Mouse (Mus musculus) cerebellum, postnatal 25 days (tissue): ENCODE measurements around the gene 1700056E22Rik.

Experiments
- DNase-seq, 2 experiments: peaks; one replicate each; pipeline ENCODE4 v3.0.0; 2021; ENCODE audit warnings: mixed read lengths in 2 of 2

The 1700056E22Rik gene

DNA sequence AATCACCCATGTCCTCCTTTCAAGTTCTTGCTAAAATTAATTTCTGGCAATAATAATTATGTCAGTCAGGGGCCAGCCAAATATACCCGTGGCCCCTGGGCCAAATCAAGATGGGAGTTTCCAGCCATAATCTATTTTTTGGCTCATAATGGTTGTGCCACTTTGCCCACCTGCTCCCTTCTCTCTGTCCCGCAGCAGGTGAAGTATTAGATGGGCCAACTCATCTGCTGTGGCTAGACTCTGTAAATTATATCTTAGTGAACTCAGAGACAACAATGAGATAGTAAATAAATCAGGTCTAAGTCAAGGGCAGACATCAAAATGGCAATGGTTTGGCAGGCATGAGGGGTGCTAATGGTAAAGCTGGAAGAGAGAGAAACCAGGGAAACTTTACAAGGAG lies 16.5 kb downstream of the 1700056E22Rik start:
- no peak for DNase-seq

DNA sequence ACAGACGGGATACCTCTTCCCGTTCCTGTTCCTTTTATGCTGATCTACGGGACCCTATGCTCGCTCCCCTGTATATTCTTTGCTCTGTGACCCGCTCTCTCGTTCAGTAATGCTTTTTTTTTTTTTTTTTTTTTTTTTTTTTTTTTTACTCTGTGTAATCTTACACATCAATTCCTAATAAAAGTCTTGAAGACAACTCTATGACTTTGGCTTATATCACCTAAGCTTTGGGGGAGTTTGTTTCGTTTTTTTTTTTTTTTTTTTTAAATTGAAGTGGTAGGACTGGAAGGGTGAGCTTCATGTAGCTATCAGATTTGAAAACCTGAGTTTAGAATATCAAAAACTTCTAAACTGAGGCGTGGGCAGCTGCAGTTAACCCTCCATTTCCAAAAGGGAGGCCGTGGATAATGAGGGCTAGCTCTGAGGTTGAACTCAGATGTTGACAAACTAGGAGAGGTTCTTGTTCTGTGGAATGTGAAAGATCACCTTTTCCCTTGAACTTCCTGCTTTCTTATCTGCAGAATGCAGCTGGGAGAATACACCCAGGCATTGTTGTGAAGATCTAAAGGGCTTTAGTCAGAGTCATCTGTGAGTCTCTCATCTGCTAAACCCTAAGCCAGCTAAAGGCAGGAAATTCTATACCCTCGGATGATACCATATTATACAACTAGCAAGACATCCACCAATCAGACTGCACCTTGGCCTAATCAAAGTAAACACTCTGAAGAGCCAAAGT lies 17.9 kb downstream of the 1700056E22Rik start:
- DNase-seq: no peak

DNA sequence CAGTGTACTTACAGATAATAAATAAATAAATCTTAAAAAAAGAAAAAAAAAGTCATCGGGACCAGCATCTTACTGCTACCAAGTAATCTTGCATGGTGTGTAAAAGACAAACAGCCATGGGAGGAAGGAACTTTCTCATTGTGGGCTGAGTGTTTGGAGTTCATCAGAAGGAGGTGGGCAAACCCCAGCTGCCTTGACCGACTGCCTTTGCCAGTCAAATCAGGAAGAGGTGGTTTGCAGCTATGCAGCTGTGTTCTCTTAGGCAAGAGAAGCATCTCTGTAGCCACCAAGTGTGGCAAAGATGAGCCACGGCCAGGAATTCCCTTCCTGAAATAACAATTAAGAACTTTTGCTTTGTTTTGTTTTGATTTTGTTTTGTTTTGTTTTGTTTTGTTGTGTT lies 20.0 kb downstream of the 1700056E22Rik start:
- DNase-seq: no peak

DNA sequence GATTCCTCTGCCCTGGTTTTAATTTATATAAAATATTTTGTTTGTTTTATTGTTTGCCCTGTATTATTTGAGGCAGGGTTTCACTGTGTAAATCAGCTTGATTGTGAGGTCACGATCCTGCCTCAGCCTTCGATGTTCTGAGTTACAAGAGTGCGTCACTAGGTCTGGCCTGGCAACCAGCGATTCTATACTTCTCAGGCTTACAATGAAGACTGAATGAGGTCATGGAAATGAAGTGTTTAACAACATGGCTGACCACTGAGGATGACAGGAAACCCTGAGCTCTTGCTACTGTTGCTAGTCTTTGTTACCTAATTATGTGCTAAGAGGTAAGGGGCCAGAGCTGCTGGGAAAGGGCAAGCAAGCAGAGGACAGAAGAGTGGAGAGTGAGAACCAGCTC lies 21.0 kb downstream of the 1700056E22Rik start, which contains the start of gene Dusp10:
Gene Dusp10, plus strand, starts transcription at position 197 of the 400 bp plus-strand sequence.
- no peak for DNase-seq

DNA sequence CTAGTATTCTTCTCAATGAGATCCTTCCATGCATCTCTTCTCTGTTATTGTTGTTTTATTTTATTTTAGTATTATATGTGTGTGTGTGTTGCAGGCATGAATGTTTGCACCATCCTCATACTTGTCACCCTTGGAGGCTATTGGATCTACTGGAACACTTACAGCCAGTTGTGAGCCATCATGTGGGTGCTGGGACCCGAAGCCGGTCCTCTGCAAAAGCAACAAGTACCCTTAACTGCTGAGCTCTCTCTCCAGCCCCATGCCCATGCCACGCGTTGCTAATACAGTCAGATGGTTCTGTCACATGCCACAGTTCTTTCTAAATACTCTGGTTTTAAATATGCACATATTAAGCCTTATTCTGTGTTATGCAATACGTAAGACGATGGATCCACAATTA lies 22.8 kb downstream of the 1700056E22Rik start:
- DNase-seq: no peak

DNA sequence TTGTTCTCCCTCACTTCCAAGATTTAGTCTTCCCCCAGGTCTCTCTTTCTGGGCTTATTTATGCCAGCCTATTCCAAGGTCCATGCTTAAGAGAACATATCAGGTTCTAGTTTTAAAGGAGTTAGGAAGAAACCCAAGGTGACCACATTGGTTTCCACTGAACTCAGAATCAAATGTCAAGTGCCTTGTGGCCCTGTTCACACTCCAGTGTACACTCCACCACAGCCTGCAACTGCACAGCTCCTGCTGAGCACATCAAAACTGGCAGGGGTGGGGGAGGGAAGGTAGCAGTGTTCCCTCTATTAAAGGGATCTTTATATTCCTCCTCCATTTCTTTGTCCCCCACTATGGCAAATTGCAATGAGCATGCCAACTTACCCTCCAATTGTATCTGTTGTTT lies 28.0 kb downstream of the 1700056E22Rik start:
- no peak for DNase-seq

DNA sequence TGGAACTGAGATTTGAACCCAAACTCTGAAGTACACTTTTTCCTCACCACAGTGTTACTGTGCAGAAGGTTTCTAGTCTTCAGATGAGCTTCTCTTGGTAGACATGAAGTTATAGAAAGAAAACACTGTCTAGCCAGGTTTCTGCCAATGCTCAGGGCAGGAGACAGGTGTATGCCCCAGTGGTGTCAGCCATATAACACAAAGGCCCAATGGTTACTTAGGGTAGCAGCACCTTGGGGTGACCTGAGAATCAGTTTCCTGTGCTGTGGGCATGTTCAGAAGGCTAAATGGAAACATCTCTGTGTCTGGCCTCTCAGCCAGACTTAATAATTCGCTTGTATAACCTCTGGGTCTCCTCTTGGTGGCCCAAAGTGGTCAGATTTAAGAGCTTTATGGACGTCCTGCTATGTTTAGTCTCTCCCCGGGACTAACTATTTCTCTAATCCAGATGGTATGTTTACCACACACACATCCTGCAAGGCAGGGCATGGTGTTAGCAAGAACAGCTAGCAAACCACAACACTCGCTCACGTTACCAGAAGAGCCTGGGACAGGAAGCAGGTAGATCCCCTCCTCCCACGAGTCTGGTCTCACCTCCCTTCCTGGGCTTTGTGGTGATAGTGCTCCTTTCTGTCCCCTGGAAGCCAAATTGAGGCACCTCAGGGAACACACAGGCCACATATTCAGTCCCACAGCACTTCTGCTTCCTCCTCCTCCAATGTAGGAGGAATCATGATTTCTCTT lies 28.6 kb downstream of the 1700056E22Rik start:
- DNase-seq: no peak

DNA sequence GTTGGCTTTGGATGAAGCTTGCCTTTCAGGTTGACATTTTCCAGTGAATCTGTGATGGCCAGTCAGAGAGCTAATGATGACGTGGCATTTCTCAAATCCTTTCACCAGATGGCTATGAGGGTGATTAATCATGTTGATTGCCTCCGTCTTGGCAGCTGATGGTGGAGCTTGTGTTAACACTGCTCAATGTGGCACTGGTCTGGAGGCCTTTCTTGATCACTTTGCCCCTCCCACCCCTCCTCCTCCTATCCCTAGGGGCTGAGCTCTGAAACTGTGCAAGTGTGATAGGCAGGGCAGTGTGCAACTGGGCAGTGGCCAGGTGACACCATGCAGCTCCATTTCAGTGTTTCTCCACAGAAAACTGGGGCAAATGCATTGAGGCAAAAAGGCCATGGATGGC lies 29.8 kb downstream of the 1700056E22Rik start:
- DNase-seq: no peak

DNA sequence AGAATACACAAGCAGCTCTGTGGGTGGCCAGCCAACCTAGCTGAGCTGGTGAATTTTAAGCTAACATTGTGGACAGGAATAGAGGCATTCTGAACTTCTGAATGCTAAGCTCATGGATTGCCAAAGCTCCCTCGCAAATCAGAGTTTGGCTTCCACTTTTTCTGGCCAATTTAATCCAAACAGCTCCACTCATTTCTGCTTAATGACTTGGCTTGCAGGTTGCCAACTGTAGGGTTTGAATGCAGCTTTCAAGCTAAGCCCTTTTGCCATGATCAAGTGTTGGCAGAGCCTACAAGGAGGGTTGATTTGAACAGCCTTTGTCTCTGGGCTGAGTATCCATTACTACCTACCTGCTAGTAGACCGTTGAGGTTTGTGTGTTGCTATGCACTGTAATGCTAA lies 31.6 kb downstream of the 1700056E22Rik start:
- DNase-seq: no peak

DNA sequence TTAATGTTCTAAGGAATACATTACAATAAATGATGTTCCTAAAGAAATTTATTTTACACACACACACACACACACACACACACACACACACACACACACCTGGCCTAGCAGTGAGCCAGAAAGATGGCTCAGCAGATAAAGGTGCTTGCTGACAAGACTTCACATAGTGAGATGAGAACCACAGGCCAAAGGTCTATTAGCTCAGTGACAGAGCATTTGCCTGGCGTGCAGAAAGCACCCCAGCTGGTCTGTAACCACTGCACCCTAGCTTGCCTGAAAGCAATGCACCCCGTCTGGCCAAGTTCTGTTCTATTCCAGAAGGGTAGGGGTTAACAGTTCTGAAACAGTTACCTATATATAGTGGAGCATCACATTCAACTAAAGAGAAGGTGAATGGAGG lies 36.9 kb downstream of the 1700056E22Rik start:
- no peak for DNase-seq

DNA sequence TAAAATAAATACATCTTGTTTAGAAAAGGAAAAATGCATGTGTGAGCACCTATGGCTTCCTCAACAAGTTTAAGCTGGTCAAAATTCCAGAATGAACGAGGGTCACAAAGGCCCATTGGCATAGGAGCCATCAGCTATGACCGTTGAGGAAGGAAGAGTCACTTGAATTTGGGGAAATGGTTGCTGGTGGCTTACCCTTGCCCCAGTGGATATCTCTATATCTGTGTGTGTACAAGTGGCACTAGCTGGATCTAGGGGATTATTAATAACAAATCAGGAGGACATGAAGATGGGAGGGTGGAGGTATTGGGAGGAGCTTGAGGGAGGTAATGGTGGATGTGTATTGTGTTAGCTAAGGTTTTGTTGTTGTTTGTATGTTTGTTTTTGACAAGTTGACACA lies 42.2 kb downstream of the 1700056E22Rik start:
- DNase-seq: no peak

DNA sequence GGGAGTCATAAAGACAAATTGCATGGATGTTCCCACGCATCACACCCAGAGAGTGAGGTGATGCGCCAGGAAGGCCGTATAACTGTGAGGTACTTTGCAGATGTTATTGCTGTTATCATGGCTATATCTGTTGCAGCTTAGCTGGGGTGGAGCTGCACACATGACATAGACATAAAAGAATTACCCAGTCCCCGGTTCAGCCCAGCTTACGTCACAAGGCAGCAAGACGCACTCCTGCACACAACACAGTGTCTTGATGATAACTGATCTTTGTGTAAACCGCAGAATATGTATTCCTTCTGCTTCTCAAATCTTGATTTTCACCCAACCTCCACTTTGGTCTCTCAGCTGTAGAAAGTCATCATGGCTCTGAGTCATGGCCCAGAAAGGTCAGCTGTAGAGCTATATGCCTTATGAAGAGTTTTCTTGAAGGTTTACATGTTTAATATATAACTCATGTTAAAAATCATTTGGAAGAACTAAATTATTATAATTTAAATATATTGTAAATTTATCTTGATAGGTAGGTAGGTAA lies 46.3 kb downstream of the 1700056E22Rik start:
- no peak for DNase-seq
